Mouse (Mus musculus) liver, embryonic 15.5 days (tissue): Measurements from ENCODE around the gene Golm1. TPM values are rescaled to one million over a fixed set of nuclear protein-coding genes. Genes with fewer than 3 reads are reported as not detected.
"Not testable (repeated sequence)": the region's sequence is repeated elsewhere in the genome, so short reads cannot be mapped to it uniquely, and the experiment has no call there.

Source experiments
- ATAC-seq: fragments of 200-750 bp; cut with Nextera tagmentation; 2 replicates; pipeline ENCODE4 v1.8.0; 2017; ENCODE audit warnings: moderate number of reproducible peaks, mild to moderate bottlenecking, moderate library complexity; ENCODE audit not compliant: insufficient read depth
- H3K27ac ChIP-seq: fragments of 300-500 bp; sonication (generic); replicated peaks from 2 replicates; pipeline ENCODE4 v1.5.1; 2015; ENCODE audit warnings: mild to moderate bottlenecking, inconsistent platforms
- H3K27me3 ChIP-seq: fragments of 300-500 bp; sonication (generic); 2 replicates; pipeline ENCODE4 v1.6.1; 2015; ENCODE audit warnings: mild to moderate bottlenecking, inconsistent platforms
- H3K36me3 ChIP-seq: fragments of 300-500 bp; sonication (generic); replicated peaks from 2 replicates; pipeline ENCODE4 v1.6.1; 2015; ENCODE audit warnings: moderate library complexity, mild to moderate bottlenecking, inconsistent platforms
- H3K4me1 ChIP-seq: fragments of 300-500 bp; sonication (generic); replicated peaks from 2 replicates; pipeline ENCODE4 v1.6.1; 2015; ENCODE audit warnings: inconsistent platforms
- H3K4me2 ChIP-seq: fragments of 300-500 bp; sonication (generic); 2 replicates; pipeline ENCODE4 v1.6.1; 2015; ENCODE audit warnings: moderate library complexity, mild to moderate bottlenecking, inconsistent platforms
- H3K4me3 ChIP-seq: fragments of 300-500 bp; sonication (generic); replicated peaks from 2 replicates; pipeline ENCODE4 v1.5.1; 2015; ENCODE audit warnings: mild to moderate bottlenecking, inconsistent platforms
- H3K9ac ChIP-seq: fragments of 300-500 bp; sonication (generic); 2 replicates; pipeline ENCODE4 v1.6.1; 2015; ENCODE audit warnings: moderate library complexity, mild to moderate bottlenecking, inconsistent platforms
- H3K9me3 ChIP-seq: fragments of 300-500 bp; sonication (generic); replicated peaks from 2 replicates; pipeline ENCODE4 v1.6.1; 2016; ENCODE audit warnings: inconsistent platforms
- WGBS: fragments of 180-500 bp; shearing (Covaris S2); methylation state at CpG from one replicate; pipeline ENCODE4 v1.1.7; 2015; ENCODE audit warnings: mixed read lengths; ENCODE audit not compliant: insufficient replicate concordance; 5-methylcytosine and 5-hydroxymethylcytosine counted together
- polyA plus RNA-seq: library from polyadenylated mRNA; unstranded; fragments of >200 nt; fragmentation: Nextera tagmentation; extraction: Ambion mirVana; gene quantifications from 2 replicates; pipeline ENCODE4 v1.2.1, GENCODE M21; 2015

Golm1 gene
- polyA plus RNA-seq, 1 experiment from 2014 or later, result 39.8 TPM

GRCm38 (mm10) chr13:59592058-59592457 is 83.6 kb downstream of the Golm1 start:
- WGBS, result 71% methylated on average over 3 of the region's 3 CpGs
- H3K27me3 ChIP-seq, H3K9me3 ChIP-seq, H3K27ac ChIP-seq, H3K9ac ChIP-seq, H3K4me3 ChIP-seq, H3K4me2 ChIP-seq, ATAC-seq: not testable (repeated sequence)
- Histone ChIP-seq H3K36me3 (peaks cover 51% of the 10 kb centered on the region), H3K4me1 (peaks cover 28% of the 10 kb centered on the region)

- Histone ChIP-seq H3K9me3 (no peaks in the 10 kb centered on the region), H3K4me3 (no peak overlapping the region), H3K27ac (no peak overlapping the region), H3K27me3 (no peaks in the 10 kb centered on the region), H3K4me2 (no peak overlapping the region), H3K4me1 (peaks cover 42% of the 10 kb centered on the region), H3K36me3 (peaks cover 49% of the 10 kb centered on the region), H3K9ac (no peak overlapping the region)
- 82% methylated on average over 4 of the region's 4 CpGs for WGBS
- ATAC-seq, result no peak
These were observed 84.9 kb downstream of the Golm1 start for GRCm38 (mm10) chr13:59590691-59591090.

GRCm38 (mm10) chr13:59589672-59590071 is 85.9 kb downstream of the Golm1 start:
- Histone ChIP-seq H3K4me3 (no peak overlapping the region), H3K9me3 (no peaks in the 10 kb centered on the region), H3K27me3 (no peaks in the 10 kb centered on the region), H3K4me1 (peaks cover 43% of the 10 kb centered on the region), H3K27ac (no peak overlapping the region), H3K4me2 (no peak overlapping the region), H3K36me3 (peaks cover 46% of the 10 kb centered on the region), H3K9ac (no peak overlapping the region)
- no peak for ATAC-seq
- 79% methylated on average over 4 of the region's 4 CpGs for WGBS

GRCm38 (mm10) chr13:59587201-59587600 is 88.4 kb downstream of the Golm1 start:
- ATAC-seq, result no peak
- H3K4me1 ChIP-seq, result peaks cover 44% of the 10 kb centered on the region
- H3K9ac ChIP-seq, result no peak overlapping the region
- no peak overlapping the region for H3K4me3 ChIP-seq
- no peaks in the 10 kb centered on the region for H3K27me3 ChIP-seq
- no peaks in the 10 kb centered on the region for H3K9me3 ChIP-seq
- H3K27ac ChIP-seq, result no peak overlapping the region
- peaks cover 27% of the 10 kb centered on the region for H3K36me3 ChIP-seq
- H3K4me2 ChIP-seq, result no peak overlapping the region
- WGBS, result 73% methylated on average over 2 of the region's 2 CpGs

GRCm38 (mm10) chr13:59585648-59586005 is 90.0 kb downstream of the Golm1 start:
- Histone ChIP-seq H3K9me3 (no peaks in the 10 kb centered on the region), H3K9ac (peak overlapping the region; percentile 86), H3K4me2 (peak overlapping the region; percentile 98), H3K36me3 (peaks cover 18% of the 10 kb centered on the region), H3K4me1 (peaks cover 40% of the 10 kb centered on the region), H3K4me3 (peak overlapping the region; percentile 87), H3K27me3 (no peaks in the 10 kb centered on the region), H3K27ac (peak overlapping the region; percentile 76)
- 0% methylated on average over 28 of the region's 28 CpGs for WGBS
- ATAC-seq, result no peak; the same call in 1 of the 2 replicates

GRCm38 (mm10) chr13:59584947-59585647 is 90.5 kb downstream of the Golm1 start, which contains the start of the genes Agtpbp1 and Naa35:
Agtpbp1 (minus strand) TSS chr13:59585227.
Naa35 (plus strand) TSS chr13:59585259.
- WGBS, result under 1% methylated on average over 82 of the region's 83 CpGs
- H3K4me2 ChIP-seq, result peak within 1 kb of the TSS; percentile 98
- ATAC-seq, result peak; percentile 97

More at GRCm38 (mm10) chr13:59584947-59585647, 90.5 kb downstream of the Golm1 start, which contains the start of the genes Agtpbp1 and Naa35:
- peaks cover 40% of the 10 kb centered on the region for H3K4me1 ChIP-seq
- no peaks in the 10 kb centered on the region for H3K9me3 ChIP-seq
- H3K4me3 ChIP-seq, result peak within 1 kb of the TSS; percentile 87
- H3K27ac ChIP-seq, result peak within 1 kb of the TSS; percentile 76
- peak within 1 kb of the TSS; percentile 86 for H3K9ac ChIP-seq
- H3K27me3 ChIP-seq, result no peaks in the 10 kb centered on the region
- H3K36me3 ChIP-seq, result peaks cover 13% of the 10 kb centered on the region

Other genes starting within 250 kb of the Golm1 start
- 6.7 and 7.5 TPM in 2 replicates for gene Agtpbp1, start 90.6 kb downstream of the Golm1 start, polyA plus RNA-seq
- gene Naa35, start 90.6 kb downstream of the Golm1 start, polyA plus RNA-seq, result 23.8 and 26.5 TPM in 2 replicates
- gene 4921517D22Rik, start 18.3 kb upstream of the Golm1 start, polyA plus RNA-seq, result not detected in 2 replicates
- not detected in 2 replicates for gene Spata31d1a, start 34.5 kb upstream of the Golm1 start, polyA plus RNA-seq
- gene Spata31d1b, start 36.5 kb upstream of the Golm1 start, polyA plus RNA-seq, result 0.02 TPM in 1 of 2 replicates, not detected in the other
- not detected in 2 replicates for gene Spata31d1d, start 55.9 kb upstream of the Golm1 start, polyA plus RNA-seq
- not detected in 2 replicates for gene 1700014D04Rik, start 70.9 kb upstream of the Golm1 start, polyA plus RNA-seq
- 231 and 236 TPM in 2 replicates for gene Isca1, start 94.0 kb upstream of the Golm1 start, polyA plus RNA-seq
- gene Gm49354, start 106.4 kb upstream of the Golm1 start, polyA plus RNA-seq, result not detected in 2 replicates
- gene Tut7, start 147.3 kb upstream of the Golm1 start, polyA plus RNA-seq, result 57.2 and 60.4 TPM in 2 replicates